Mouse (Mus musculus): ENCODE results near the gene Arl15.

Gene Arl15

DNA sequence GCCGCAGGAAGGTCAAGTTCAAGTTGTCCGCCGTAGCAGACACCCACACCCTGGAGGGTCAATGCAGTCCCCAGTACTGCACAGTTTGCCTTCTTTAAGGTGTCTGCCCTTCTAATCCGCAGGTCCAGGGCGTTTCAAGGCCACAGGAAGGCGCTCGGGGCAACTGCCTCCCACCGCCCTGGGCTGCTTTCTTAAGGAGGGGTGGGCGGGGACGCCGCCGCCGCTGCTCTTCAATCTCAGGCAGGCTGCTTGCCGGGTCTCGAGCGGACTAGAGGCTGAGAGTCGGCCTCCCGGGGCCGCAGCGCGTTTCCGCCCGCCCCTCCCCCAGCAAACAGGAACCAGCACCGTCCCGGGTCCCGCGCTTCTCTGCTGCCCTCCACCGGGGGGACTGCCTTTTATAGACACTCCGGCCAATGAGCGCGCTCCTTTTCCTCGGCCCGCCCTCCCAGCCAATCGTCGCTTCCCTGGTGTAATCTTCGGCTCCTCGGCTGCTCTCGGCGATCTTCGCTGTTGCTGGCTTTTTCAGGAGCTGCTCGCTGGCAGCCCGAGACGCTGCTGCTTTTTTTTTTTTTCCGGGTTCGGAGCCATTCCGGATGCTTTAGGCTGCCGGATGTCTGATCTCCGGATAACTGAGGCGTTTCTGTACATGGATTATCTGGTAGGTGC, at the start of gene Arl15:
Gene Arl15 (plus strand): TSS at position 467 of the 666 bp plus-strand sequence.
- DNase-seq: peak; percentile 96

DNA sequence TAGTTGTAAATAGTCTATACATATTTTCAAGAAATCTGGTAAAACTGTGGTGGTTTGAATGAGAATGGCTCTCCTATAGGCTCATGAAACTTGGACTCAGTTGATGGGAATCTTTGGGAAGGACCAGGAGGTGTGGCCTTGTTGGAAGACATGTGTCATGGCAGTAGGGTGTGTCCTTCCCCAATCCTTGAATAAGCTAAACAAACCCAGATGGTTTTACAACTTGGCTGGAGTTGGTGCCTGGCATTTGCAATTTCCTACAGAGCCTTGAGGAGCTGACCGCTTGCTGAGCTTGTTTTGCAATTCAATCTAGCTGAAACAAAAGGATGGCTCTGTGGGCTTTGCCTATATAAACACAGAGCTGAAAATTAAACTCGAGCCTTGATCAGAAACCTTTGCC, 49.0 kb upstream of the Arl15 start:
- DNase-seq: no peak

DNA sequence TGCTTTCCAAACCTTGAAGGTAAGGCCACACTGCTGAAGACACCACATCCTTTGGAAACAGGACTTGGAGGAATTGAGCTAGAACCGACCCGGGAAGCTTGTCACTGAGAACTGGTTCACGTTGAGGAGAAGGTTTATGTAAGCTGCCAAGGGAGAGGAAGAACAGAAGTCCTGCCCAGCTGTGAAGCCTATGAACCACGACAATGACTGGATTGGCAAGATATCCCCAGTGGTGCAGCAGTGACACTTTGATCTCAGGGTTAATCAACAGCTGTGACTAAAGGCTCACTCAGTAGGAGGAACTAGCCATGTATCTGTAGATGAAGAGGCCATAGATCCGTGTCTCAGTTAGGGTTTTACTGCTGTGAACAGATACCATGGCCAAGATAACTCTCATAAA, 43.5 kb upstream of the Arl15 start:
- DNase-seq: peak; percentile 28

DNA sequence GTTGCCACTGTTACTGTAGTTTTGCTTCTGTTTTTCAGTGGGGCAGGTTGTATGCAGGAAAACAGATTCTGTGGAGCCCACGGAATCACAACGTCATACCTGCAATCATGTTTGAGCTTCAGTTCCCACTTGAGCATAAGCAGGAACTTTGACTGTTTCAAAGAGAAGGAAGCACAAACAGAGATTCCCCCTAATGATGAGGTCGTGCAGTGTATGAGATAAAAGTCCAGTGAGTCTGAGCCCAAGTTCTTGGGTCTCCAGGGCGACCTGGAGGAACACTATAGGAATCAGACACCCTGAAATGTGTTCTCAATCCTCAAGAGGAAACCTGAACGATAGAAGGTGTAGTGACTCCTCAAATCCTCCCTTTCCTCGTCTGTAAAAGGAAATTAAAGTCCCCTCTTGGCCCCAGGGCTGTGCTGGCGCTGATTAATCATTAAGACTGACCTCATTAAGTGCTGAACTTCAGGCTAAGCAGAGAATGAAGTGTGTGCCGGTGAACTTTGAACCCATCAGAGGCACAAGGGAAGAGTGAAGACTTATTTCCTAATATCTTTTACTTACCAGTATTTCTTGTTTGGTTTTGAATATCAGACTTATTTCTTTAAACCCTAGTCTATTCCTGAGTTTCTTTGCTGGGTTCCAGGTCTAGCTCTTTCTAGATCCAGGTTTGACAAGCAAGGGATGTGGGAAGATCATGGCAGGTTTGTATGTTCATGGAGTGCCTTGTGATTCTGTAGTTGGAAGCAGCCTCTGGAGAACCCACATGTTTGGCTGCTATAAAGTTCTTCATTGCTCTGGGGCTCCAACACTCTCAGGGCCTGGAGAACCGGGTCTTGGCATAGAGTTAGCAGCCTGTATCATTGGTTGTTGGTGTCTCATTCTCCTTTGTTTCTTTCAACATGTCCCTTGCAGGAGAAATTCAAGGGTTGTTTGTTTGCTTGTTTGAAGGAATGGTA, 39.3 kb upstream of the Arl15 start:
- DNase-seq: peak; percentile 77

DNA sequence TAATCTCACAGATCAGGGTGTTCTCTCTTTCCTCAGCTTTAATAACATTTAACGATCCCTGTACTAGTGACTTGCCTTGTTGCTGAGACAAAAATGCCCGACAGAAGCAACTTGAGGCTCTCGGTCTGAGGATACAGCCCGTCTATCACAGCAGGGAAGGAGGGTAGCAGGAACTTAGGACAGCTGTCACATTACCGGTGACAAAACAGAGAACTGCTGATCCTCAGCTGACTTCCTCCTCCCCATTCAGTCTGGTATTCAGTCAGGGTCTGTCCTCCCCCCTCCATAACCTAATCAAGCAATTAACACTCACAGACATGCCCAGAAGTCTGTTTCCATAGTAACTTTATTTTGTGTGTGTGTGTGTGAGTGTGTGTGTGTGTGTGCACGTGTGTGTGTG, 38.5 kb upstream of the Arl15 start:
- DNase-seq: no peak

DNA sequence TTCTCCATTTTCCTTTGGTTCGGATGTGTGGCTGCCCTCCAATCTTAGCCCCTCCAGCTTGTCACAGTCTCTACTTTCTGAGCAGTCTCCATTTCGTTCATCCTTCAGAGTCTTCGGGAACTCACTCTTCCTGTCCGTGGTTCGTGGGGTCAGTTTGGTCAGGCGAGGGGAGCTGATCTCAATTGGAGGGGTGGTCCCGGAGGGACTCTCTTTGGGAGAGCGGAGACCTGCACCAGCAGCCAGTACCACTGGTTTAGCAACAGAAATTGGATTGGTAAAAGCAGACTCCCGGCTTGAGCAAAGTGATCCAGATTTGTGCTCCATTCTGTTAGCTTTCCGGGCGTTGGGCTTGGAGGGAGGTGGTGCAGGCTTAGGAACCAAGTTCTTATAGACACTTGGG, 32.6 kb upstream of the Arl15 start:
- no peak for DNase-seq

DNA sequence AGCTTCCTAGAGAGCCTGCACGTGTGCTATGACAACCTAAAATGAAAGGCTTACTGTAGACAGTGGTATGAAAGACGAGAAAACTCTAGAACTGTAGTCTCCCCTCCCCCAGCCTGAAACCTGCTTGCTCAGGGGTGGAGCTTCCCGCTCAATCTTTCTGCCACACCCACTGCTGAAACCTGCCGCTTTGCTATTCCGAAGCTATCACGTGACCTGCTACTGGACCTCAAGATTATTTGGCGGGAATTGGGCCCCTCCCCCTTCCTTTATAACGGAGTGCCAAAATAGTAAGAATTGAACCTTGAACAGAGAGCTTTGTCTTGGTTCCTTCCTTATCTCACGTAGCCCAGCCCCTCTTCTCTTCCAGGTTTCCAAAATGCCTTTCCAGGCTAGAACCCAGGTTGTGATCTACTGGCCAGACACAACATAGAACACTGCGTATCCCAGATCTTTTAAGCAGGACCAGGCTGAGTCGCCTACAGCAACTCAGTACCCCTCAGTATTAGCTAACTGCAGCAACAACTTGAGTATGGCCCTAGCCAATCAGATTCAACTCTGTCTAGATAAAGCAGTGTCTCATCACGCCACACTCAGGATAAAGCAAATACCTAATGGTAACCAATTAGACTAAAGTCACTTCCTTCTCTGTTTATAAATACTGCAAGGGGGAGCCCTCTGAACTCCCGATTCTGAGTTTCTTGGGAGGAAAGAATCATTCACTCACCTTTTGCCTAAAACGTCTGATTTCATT, 31.4 kb upstream of the Arl15 start:
- DNase-seq: no peak

DNA sequence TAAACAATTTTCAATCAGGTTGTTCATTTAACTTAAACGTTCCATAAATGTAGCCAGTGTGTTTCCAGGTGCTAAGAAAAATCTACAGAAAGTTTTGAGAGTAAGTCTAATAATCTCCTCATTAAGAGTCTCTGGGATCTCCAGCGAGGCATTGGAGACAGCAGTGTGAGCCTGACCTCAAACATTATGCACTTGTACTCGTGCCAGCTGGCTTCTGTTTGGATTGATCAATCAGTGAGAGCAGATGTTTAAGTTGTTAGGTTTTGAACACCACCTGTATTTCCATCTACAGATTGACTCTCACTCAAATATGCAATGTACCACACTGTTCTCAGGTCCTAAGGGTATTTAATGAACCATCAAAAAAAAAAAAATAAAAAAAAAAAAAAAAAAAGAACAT, 28.9 kb upstream of the Arl15 start:
- DNase-seq: no peak

DNA sequence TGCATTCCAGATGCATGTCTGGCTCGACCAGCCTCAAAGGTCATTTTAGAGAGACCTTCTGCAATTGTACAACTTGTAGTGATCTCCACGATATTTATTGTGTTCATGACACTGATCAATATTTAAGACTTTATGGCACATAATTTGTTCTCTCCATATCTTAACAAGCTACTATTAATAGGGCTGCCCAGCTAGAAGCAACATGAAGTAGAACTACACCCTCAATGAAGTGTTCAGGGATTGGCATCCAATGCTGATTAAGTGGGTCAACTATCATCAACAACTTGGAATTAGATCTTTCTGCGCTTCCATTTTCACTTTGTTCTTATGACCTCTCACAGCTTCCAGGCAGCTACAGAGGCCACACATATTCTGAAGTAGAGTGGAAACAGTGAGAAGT, 24.5 kb upstream of the Arl15 start:
- no peak for DNase-seq

DNA sequence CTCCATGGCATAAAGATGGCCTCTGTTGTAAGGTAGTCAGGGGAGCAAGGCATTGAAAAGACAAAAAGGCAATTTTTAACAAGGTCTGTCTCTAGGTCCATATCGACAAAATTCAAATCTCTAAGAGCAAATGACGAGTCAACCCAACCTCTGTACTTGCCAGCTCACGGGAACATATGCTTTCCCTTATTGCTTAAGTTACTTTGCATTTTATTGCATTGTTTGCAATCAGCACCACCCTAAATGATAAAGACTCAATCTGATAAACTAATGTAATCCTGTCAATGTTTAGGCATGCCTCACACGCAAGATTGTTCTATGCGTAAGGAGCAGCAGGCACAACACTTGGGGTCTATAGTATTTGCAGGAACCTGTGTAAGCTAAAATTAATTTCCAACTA, 24.0 kb upstream of the Arl15 start:
- DNase-seq: no peak

DNA sequence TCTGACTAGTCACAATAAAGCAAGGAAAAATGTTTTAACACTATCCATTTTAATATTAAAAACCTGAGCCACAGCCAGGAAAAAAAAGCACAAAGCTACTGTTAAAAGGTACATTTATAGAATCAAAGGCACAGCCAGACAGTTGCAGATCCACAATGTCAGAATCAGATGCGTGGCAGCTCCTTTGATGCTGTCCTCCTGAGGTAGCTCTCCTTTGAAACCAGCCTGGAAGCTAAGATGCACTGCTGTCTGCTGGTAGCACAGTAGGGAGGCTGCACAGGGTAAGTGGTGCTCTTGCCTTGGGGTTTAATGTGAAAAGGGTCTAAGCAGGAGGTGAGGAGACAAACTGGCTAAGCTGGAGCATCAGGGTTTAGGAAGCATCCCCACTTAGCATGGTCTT, 23.0 kb upstream of the Arl15 start:
- no peak for DNase-seq

DNA sequence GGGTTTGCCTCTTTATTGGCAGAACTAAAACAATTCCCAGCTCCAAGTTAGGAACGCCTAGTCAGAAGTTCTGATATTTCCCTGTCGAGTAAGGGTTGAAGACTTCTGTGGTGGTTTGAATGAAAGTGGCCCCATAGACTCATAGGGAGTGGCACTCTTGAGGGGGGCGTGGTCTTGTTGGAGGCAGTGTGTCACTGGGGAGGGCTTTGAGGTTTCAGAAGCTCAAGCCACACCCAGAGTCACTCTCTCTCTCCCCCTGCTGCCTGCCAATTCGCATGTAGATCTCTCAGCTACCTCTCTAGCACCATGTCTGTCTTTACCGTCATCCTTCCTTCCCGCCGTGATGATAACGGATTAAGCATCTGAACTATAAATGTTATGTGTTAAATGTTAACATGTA, 19.5 kb upstream of the Arl15 start:
- DNase-seq: no peak

DNA sequence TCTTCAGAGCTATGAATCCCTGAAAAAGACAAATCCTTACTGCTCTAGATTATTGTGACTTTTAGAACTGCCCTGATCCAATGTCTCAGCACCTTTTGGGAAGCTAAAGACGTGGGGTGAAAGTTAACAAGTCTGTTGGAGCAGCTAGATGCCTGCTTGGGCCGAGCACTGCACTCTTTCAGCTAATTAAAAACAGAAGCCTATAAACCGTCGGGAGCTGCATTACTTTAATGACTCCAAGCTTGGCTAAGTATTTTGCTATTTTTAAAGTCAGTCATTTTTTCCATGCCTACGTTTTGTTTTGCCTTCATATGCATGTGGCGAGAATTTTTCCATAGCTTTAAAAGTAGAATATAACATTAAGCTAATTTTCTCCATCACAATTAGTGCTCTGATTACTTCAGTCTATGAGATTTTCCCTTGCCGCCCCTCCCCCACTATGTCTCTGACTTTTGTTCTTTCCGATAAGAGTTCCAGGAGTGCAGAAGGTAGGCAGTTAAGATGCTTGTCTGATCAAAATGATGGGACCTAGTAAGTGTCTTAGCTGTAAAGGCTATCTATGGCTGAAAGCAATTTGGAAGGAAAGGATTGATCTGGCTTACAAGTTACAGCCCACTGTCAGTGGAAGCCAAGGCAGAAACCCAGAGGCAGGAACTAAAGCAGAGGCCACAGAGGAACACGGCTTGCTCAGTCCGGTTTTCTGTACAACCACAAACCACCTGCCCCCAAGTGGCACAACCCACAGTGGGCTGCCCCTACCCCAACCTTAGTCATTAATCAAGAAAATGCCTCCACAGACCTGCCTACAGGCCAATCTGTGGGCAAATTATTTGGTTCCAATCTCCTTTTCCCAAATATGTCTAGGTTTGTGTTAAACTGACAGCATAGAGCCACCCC, 18.8 kb upstream of the Arl15 start:
- no peak for DNase-seq

DNA sequence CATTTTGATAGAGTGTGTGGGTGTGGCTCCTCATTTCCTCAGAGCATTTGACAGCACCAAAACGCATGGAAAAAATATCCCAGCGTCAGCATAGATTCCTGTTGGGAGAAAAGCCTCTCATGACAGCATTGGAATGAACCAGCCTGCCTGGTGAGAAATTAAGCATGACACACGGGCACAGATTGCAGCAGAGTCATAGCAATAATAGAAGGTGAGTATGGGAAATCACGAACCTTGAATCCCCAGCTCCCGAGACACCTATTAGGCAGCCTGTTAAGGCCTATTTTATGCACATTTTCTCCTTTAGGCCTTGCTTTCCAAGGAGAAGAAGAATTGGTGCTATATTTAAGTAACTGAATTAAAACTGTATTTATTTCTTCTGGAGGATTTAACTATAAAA, 8.5 kb upstream of the Arl15 start:
- DNase-seq: no peak

DNA sequence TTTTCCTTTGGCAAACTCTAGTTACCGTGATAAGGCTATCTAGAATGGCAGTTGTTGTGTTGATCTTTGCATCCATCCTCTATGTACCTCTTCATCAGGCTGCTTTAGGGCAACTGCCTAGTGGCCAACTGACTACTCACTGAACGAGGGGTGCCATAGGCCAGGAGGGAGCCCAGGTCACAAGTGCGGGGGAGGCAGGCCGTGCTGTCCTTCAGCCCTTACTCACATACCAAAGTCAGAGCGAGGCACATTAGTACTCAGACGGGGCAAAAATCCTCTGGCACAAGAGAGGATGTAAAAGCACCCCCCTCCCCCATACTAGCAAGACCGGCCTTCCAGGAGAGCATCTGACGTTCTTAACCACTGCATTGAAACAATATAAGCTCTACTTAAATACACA, 7.2 kb upstream of the Arl15 start:
- DNase-seq: no peak

DNA sequence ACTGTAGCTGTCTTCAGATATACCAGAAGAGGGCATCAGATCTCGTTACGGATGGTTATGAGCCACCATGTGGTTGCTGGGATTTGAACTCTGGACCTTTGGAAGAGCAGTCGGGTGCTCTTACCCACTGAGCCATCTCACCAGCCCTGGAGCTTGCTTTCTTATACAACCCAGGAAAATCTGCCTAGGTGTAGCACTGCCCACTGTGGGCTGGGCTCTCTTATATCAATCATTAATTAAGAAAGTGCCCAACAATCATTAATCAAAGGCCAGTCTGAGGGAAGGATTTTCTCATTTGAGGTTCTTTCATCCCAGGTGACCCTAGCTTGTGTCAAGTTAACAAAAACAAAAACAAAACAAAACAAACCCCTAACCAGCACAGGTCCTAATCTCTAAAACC, 4.3 kb upstream of the Arl15 start:
- DNase-seq: peak; percentile 53

DNA sequence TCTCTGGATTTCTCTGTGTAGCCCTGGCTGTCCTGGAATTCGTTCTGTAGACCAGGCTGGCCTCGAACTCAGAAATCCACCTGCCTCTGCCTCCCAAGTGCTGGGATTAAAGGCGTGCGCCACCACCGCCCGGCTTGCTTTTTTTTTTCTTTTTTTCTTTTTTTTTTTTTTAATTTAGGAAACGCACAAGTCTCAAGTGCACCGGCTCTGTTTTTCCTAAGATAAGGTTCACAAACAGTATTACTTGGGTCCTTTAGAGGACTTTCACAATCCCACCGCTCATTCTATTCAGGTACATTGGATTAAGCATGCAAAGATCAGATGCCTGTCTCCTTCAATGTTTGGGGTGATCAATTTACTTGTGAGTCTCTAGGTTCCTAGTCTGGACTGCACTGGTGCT, 668 bp upstream of the Arl15 start:
- DNase-seq: no peak

DNA sequence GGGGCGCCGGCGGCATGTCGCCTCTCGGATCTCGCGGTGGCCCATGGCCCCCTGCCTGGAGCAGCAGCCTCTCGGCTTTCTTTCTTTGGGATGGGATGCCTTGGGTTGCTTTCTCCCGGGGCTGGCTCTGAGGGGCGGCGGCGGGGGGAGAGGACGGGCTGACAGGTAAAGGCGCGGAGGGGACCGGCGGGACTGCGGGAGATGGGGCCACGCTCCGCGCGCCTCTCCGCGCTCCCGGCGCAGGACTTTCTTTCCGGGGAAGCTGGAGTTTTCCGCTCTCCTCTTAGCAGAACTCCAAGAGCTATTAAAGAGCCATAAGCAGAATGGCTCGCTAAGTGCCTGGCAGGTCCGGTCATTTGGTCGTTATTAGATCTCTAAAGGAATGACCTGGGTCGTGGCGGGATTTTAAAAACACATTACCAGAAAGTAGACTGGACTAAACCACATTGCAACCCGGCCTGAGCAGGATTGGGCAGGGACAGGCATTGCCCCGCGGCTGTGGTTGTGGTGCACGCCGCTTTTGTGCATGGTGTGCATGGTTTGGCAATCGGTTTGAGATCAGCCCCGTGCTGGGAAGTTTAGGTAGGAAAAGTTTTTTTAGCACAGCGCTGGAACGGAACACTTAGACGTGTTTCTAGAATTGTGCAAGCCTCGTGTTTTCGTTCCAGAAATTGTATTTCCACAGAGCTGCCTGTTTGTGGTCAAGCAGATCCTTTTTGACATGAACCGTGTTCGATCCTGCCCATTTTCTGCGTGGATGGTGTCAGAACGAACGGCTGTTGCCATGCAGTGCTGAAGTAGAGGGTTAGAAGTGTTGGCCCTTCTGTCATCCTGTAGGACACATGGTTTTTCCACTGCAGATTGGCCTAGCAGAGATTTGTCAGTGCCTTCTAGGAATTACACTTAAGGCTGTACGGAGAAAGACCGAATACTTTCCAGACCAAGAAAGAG, 675 bp downstream of the Arl15 start:
- peak; percentile 87 for DNase-seq

DNA sequence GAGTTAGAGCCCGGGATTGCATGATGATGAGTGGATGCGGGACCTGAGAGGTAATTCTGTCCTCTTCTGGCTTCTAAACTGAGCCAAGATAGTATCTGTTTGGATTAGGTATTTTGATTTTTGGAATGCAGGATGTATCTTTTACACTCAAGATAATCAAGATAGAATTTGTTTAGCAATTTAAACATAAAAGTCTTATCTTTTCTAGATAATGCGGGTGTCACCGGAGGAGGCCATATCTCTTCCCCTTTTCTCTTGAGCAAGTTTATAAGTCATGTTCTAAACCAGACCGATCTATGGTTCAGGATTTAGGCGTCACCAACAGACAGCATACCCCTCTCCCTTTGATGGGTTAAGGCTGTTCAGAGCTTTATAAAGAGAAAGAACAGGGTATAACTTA, 3.1 kb downstream of the Arl15 start:
- no peak for DNase-seq

DNA sequence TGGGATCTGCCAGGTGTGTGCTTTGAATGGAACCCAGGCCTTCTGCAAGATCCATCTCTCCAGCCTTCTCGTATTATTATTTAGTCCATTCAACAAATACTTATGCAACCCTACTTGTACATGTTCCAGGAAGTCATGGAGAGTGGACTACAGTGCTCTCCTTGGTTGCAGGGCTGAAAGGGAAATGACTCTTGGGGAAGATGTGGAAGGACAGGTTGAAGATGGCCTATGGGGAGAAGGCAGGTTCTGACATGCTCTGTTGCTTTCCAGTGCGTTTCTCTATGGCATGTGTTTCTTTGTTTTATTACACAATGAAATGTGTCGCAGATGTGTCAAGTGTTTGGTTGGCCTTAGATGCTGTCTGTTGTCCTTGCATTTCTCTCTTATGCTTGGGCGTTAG, 5.1 kb downstream of the Arl15 start:
- DNase-seq: no peak

DNA sequence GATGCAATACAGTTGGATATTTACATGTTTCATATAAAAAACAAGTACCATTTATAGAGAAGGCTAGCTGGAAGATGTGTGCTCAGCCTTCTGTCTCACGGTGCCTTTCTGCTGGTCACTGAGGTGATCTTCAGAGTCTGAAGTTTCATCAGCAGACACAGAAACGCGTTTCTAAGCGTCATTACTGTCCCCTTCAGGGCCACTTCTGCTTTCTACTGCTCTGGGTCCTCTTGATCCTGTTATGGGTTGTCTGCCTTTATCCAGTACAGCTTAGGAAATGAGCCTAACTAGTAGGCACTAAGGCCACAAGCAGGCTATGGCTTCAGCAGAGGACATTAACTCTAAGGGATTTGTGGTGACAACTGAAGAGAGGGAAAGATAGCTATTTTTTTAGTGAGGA, 5.9 kb downstream of the Arl15 start:
- DNase-seq: no peak
